Mouse (Mus musculus) lung, postnatal 0 days (tissue): ENCODE measurements at regions not wholly inside any gene's neighbourhood (a gene's known extent, or its start where the extent isn't known, plus 50 kb on each side); places are given as distances from the start of the nearest gene placed in this dataset.

Experiments used
- ATAC-seq: fragments of 200-750 bp; cut with Nextera tagmentation; 2 replicates; pipeline ENCODE4 v1.8.0; 2017; ENCODE audit warnings: moderate library complexity
- DNase-seq: peaks from one replicate; pipeline ENCODE4 v3.0.0-alpha.2; 2016; ENCODE audit warnings: low spot score
- H3K27ac ChIP-seq: fragments of 300-500 bp; sonication (generic); 2 replicates; pipeline ENCODE4 v1.5.1; 2014; ENCODE audit warnings: antibody characterized with exemption, mild to moderate bottlenecking, low read length, mixed read lengths
- H3K27me3 ChIP-seq: fragments of 300-500 bp; sonication (generic); replicated peaks from 2 replicates; pipeline ENCODE4 v1.6.1; 2014; ENCODE audit warnings: low read length, mixed read lengths; ENCODE audit not compliant: insufficient read depth
- H3K36me3 ChIP-seq: fragments of 300-500 bp; sonication (generic); 2 replicates; pipeline ENCODE4 v1.6.1; 2014; ENCODE audit warnings: low read length, mixed read lengths; ENCODE audit not compliant: insufficient read depth
- H3K4me1 ChIP-seq: fragments of 300-500 bp; sonication (generic); 2 replicates; pipeline ENCODE4 v1.6.1; 2014; ENCODE audit warnings: antibody characterized with exemption, low read depth, low read length, mixed read lengths; ENCODE audit not compliant: insufficient read depth
- H3K4me2 ChIP-seq: fragments of 300-500 bp; sonication (generic); replicated peaks from 2 replicates; pipeline ENCODE4 v1.6.1; 2014; ENCODE audit warnings: low read depth, mild to moderate bottlenecking, low read length, moderate library complexity, mixed read lengths
- H3K4me3 ChIP-seq: fragments of 300-500 bp; sonication (generic); 2 replicates; pipeline ENCODE4 v1.5.1; 2014; ENCODE audit warnings: low read depth, low read length
- H3K9ac ChIP-seq: fragments of 300-500 bp; sonication (generic); replicated peaks from 2 replicates; pipeline ENCODE4 v1.6.1; 2014; ENCODE audit warnings: low read depth, mild to moderate bottlenecking
- H3K9me3 ChIP-seq: fragments of 300-500 bp; sonication (generic); 2 replicates; pipeline ENCODE4 v1.6.1; 2016; ENCODE audit warnings: low read length, mixed read lengths
- CTCF ChIP-seq: IDR thresholded peaks from 2 replicates; pipeline ENCODE4 v1.5.1; 2016; ENCODE audit warnings: antibody characterized with exemption, mild to moderate bottlenecking
- EP300 ChIP-seq: IDR thresholded peaks from 2 replicates; pipeline ENCODE4 v1.6.1; 2016; ENCODE audit warnings: antibody characterized with exemption, mild to moderate bottlenecking, control low read depth
- WGBS: fragments of 180-500 bp; shearing (Covaris S2); extraction: QIAGEN DNeasy Blood & Tissue Kit; methylation state at CpG from one replicate; pipeline ENCODE4 v1.1.7; 2014; 5-methylcytosine and 5-hydroxymethylcytosine counted together

GRCm38 (mm10) chr1:154296080-154296479, 95.1 kb downstream of the Zfp648 start:
- H3K9me3 ChIP-seq, result no peaks in the 10 kb centered on the region
- H3K4me1 ChIP-seq, result no peaks in the 10 kb centered on the region
- WGBS, result 80% methylated on average over 8 of the region's 8 CpGs
- H3K4me2 ChIP-seq, result no peak overlapping the region
- ATAC-seq (no peak), DNase-seq (no peak)
- H3K27me3 ChIP-seq, result no peaks in the 10 kb centered on the region
- H3K4me3 ChIP-seq, result no peak overlapping the region
- TF ChIP-seq CTCF (no peak), EP300 (no peak)
- H3K9ac ChIP-seq, result no peak overlapping the region
- H3K36me3 ChIP-seq, result no peaks in the 10 kb centered on the region
- H3K27ac ChIP-seq, result no peak overlapping the region

- Histone ChIP-seq H3K4me2 (no peak overlapping the region), H3K9me3 (no peaks in the 10 kb centered on the region), H3K9ac (no peak overlapping the region), H3K4me3 (no peak overlapping the region), H3K4me1 (no peaks in the 10 kb centered on the region), H3K27ac (no peak overlapping the region), H3K27me3 (no peaks in the 10 kb centered on the region), H3K36me3 (no peaks in the 10 kb centered on the region)
- ATAC-seq (no peak), DNase-seq (no peak)
- TF ChIP-seq EP300 (no peak), CTCF (no peak)
- 57% methylated on average over 4 of the region's 4 CpGs for WGBS
These were observed 98.9 kb downstream of the Zfp648 start for GRCm38 (mm10) chr1:154299866-154300265.

- Histone ChIP-seq H3K9me3 (no peaks in the 10 kb centered on the region), H3K4me1 (no peaks in the 10 kb centered on the region), H3K27ac (no peak overlapping the region), H3K4me2 (no peak overlapping the region), H3K9ac (no peak overlapping the region), H3K27me3 (no peaks in the 10 kb centered on the region), H3K36me3 (no peaks in the 10 kb centered on the region), H3K4me3 (no peak overlapping the region)
- DNase-seq (peak; percentile 54), ATAC-seq (peak; percentile 63)
- TF ChIP-seq EP300, result no peak
- TF ChIP-seq CTCF, result no peak
- WGBS, result 36% methylated on average over 2 of the region's 2 CpGs
These were observed 108.7 kb downstream of the Zfp648 start for GRCm38 (mm10) chr1:154309650-154310049.
